Mouse (Mus musculus) neural tube, embryonic 12.5 days (tissue): ENCODE data around the gene Tmem129. TPM values are rescaled to one million over a fixed set of nuclear protein-coding genes. Genes with fewer than 3 reads are reported as not detected.
A peak's percentile ranks its signal among the peaks of the same experiment; 100 is the strongest.

Experiments
- ATAC-seq: fragments of 200-750 bp; cut with Nextera tagmentation; 2 replicates; pipeline ENCODE4 v1.8.0; 2017; ENCODE audit warnings: low read depth, mild to moderate bottlenecking, moderate TSS enrichment, moderate library complexity; ENCODE audit not compliant: low FRiP score
- H3K27ac ChIP-seq: fragments of 300-500 bp; sonication (generic); 2 replicates; pipeline ENCODE4 v1.5.1; 2016
- H3K27me3 ChIP-seq: fragments of 300-500 bp; sonication (generic); replicated peaks from 2 replicates; pipeline ENCODE4 v1.6.1; 2016; ENCODE audit warnings: mild to moderate bottlenecking
- H3K36me3 ChIP-seq: fragments of 300-500 bp; sonication (generic); 2 replicates; pipeline ENCODE4 v1.6.1; 2016; ENCODE audit warnings: mild to moderate bottlenecking
- H3K4me1 ChIP-seq: fragments of 300-500 bp; sonication (generic); 2 replicates; pipeline ENCODE4 v1.6.1; 2016
- H3K4me2 ChIP-seq: fragments of 300-500 bp; sonication (generic); replicated peaks from 2 replicates; pipeline ENCODE4 v1.6.1; 2016; ENCODE audit warnings: mild to moderate bottlenecking
- H3K4me3 ChIP-seq: fragments of 300-500 bp; sonication (generic); 2 replicates; pipeline ENCODE4 v1.5.1; 2016
- H3K9ac ChIP-seq: fragments of 300-500 bp; sonication (generic); 2 replicates; pipeline ENCODE4 v1.6.1; 2016; ENCODE audit warnings: mild to moderate bottlenecking
- H3K9me3 ChIP-seq: fragments of 300-500 bp; sonication (generic); 2 replicates; pipeline ENCODE4 v1.6.1; 2016; ENCODE audit warnings: mild to moderate bottlenecking
- WGBS: fragments of 180-500 bp; shearing (Covaris S2); methylation state at CpG from one replicate; pipeline ENCODE4 v1.1.7; 2016; 5-methylcytosine and 5-hydroxymethylcytosine counted together
- polyA plus RNA-seq: library from polyadenylated mRNA; unstranded; fragments of >200 nt; fragmentation: Nextera tagmentation; extraction: Ambion mirVana; gene quantifications from 2 replicates; pipeline ENCODE4 v1.2.1, GENCODE M21; 2016

Tmem129 gene
- polyA plus RNA-seq, 1 experiment from 2014 or later, result 31.5 TPM

DNA sequence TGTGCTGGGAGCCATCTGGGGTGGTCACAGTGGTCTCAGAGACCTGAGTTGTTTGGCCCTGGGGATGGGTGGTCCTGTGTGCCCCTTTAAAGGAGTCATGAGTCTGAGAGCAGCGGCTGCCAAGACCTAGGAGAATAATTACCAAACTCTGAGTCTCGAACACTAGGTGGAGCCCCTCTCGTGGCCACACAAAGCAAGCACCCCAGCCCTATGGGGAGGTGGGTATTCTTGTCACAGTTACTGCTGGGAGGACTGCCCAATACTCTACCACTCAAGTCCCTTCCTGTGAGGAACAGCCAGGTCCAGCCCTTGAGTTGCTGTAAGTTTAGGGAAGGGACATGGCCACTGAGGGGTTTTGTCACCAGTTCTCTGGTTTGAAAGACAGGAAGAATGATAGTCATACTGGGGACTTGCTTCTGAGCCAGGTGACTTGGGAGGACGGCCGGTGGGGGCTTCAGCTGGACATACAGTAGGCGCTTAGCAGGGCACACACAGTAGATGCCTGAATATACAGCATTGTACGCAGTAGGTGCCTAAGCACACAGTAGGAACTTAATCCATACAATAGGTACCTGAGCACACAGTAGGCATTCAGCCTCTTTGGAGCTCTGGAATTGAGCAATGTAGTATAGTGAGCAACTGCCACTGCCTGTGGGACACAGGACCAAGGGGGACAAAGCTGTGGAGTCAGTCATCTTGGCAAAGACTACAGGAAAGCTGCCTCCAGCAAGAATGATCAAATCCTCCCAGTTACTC is 25.9 kb upstream of the Tmem129 start:
- H3K27me3 ChIP-seq, result peaks cover 5% of the 10 kb centered on the region
- WGBS, result 48% methylated on average over 7 of the region's 7 CpGs

DNA sequence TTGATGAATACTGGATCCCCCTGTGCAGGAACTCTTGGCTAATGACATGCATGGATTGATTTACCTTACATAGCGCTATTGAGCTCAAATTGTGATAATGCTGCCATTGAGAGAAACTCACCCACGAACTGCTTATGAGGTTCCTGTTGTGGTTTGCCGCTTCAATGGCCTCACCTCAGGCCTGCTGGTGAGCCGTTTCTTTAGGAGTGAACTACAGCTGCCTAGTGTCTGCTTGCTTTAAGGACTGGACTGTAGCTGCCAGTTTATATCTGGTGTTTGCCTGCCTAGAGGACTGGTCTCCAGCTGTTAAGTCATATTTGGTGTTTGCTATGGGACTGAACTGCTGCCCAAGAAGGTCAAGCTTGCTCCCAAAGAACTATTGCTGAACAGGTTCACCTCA is 24.7 kb upstream of the Tmem129 start:
- Histone ChIP-seq H3K27me3 (no peaks in the 10 kb centered on the region; the same call in 1 of the 2 replicates), H3K4me3 (no peak overlapping the region), H3K4me2 (no peak overlapping the region), H3K4me1 (peaks cover 7% of the 10 kb centered on the region; the same call in 1 of the 2 replicates), H3K9ac (no peak overlapping the region), H3K9me3 (no peaks in the 10 kb centered on the region), H3K27ac (no peak overlapping the region), H3K36me3 (no peaks in the 10 kb centered on the region)
- 70% methylated on average over 4 of the region's 4 CpGs for WGBS
- ATAC-seq, result no peak

More for the DNA sequence above, 25.9 kb upstream of the Tmem129 start:
- Histone ChIP-seq H3K4me3 (no peak overlapping the region), H3K9me3 (no peaks in the 10 kb centered on the region), H3K9ac (no peak overlapping the region), H3K4me2 (no peak overlapping the region), H3K4me1 (peaks cover 18% of the 10 kb centered on the region), H3K36me3 (no peaks in the 10 kb centered on the region), H3K27ac (no peak overlapping the region)
- peak; percentile 74 for ATAC-seq

DNA sequence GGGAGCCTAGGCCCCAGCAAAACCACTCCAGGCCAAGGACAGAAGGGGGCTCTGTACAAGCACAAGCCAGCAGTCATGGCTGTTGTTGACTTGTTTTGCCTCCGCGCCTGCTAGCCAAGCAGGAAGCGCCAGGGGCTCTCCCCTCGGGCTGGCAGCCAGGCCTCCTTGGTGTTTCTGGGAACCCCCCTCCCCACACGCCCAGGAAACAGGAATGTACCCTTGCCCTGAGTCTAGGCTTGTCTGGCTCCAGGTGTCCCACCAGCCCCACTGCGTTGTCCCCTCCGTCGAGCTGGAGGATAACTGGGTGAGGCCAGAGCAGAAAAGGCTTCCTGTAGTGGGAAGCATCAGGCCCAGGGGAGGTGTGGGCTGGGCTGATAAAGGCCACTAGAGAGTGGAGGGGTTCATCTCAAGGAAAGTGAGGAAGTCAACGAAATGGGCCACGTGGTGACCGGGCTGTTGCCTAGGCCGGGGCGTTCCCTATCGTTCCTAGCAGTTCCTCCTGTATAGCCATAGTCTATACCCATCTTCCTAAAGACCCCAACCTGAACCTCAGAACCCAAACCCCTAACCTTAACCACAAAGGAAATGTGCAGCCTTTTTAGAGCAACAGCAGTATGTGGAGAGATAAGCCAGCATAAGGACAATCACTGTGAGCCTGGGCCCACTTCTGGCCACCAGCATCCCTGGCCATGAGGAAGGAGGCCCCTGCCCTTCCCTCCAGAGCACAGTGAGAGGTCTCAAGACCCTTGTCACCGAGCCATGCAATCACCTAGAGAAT is 23.6 kb upstream of the Tmem129 start:
- no peak for ATAC-seq

DNA sequence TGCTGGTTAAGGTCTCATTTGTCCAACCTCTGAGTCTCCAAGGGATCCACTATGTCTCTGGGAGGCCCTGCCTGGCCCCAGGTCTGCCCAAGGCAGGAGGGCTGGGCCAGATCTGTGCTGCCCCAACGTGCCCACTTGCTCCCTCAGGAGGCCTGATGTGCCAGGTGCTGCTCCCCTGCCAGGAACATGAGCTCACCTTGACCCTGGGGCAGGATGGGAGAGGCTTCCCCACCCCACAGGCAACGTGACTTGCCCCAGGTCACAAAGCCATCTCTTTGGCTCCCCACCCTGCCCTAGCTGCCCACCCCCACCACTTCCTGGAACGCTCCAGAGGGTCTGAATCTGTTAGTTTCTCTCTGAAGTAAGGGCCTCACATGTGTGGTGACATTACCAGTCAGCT is 22.8 kb upstream of the Tmem129 start:
- H3K9ac ChIP-seq, result no peak overlapping the region

More for the DNA sequence above, 23.6 kb upstream of the Tmem129 start:
- Histone ChIP-seq H3K27me3 (no peaks in the 10 kb centered on the region), H3K9me3 (no peaks in the 10 kb centered on the region), H3K9ac (no peak overlapping the region), H3K4me3 (no peak overlapping the region), H3K36me3 (no peaks in the 10 kb centered on the region), H3K27ac (no peak overlapping the region), H3K4me2 (no peak overlapping the region), H3K4me1 (no peaks in the 10 kb centered on the region)
- 83% methylated on average over 15 of the region's 15 CpGs for WGBS

DNA sequence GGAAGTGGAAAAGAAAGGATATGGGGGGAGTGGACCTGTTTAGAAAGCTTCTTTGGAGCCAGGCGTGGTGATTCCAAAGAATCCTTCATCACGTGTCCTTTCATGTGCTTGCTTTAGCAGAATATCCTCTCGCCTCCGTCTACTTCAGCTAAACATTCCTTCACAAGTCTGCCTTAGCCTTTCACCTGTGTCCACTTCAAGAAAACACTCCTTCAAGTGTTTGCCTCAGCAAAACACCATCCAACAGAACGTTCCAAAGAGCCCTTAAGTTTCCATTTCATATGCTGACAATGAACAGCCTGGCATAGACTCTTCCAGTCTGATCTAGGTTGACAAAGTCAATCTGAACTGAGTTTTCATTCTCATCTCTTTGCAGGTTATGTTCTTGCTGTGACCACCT is 20.0 kb upstream of the Tmem129 start:
- Histone ChIP-seq H3K27ac (no peak overlapping the region), H3K9me3 (no peaks in the 10 kb centered on the region), H3K9ac (no peak overlapping the region), H3K4me1 (peaks cover 6% of the 10 kb centered on the region), H3K4me3 (no peak overlapping the region), H3K4me2 (no peak overlapping the region), H3K27me3 (no peaks in the 10 kb centered on the region), H3K36me3 (0 out of 2 replicates have a peak, but pooled peaks cover 2% of the 10 kb centered on the region)
- no peak for ATAC-seq
- WGBS, result 90% methylated on average over 5 of the region's 5 CpGs

More for the DNA sequence above, 22.8 kb upstream of the Tmem129 start:
- H3K36me3 ChIP-seq, result no peaks in the 10 kb centered on the region
- H3K4me2 ChIP-seq, result no peak overlapping the region
- no peak overlapping the region for H3K27ac ChIP-seq
- no peaks in the 10 kb centered on the region for H3K4me1 ChIP-seq
- no peaks in the 10 kb centered on the region for H3K9me3 ChIP-seq
- no peak for ATAC-seq
- no peak overlapping the region for H3K4me3 ChIP-seq
- 72% methylated on average over 3 of the region's 3 CpGs for WGBS
- no peaks in the 10 kb centered on the region for H3K27me3 ChIP-seq

DNA sequence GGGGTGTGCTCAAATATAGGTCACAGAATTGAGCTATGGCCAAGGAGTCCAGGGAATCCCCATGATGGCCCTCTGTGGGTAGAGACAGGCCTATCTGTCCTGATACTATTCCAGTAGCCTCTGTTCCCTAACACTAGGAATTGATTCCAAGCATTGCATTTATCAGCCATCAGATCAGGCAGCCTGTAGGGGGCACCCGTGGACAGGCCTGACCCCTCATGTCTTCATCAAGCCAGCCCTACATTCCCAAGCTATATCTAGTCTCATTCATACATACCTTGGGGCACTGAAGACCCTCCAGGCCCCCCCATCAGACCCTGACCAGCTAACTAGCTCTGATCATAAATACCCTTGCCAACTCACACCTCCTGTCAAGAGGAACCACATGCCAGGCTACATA is 17.7 kb upstream of the Tmem129 start:
- H3K4me1 ChIP-seq, result peaks cover 6% of the 10 kb centered on the region
- WGBS, result 0% methylated on average over 1 of the region's 1 CpGs
- no peak overlapping the region for H3K4me3 ChIP-seq
- no peaks in the 10 kb centered on the region for H3K27me3 ChIP-seq
- no peak overlapping the region for H3K27ac ChIP-seq
- H3K36me3 ChIP-seq, result peaks cover 20% of the 10 kb centered on the region
- H3K4me2 ChIP-seq, result no peak overlapping the region
- no peak overlapping the region for H3K9ac ChIP-seq
- no peaks in the 10 kb centered on the region for H3K9me3 ChIP-seq
- ATAC-seq, result peak; percentile 33; the same call in 1 of the 2 replicates

DNA sequence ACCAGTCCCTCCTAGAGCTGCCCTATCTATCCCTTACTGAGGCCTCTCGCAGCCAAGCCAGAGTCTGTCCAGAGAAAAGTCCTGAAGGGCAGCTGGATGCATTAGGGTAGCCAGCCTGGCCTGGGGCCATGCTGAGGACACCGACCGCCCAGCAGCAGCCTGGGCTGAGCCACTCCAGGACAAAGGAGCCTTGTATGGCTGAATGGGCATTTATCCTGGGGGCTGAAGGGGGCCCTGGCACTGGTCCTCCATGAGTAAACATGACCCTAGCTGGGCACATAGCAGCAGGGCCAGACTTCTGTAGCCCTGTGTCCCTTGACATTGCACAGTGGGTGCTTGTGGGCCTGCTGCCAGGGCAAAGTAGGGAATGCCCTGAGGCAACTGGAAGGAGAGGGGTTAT is 16.2 kb upstream of the Tmem129 start:
- H3K9ac ChIP-seq, result peak overlapping the region; percentile 38; the same call in 1 of the 2 replicates
- no peaks in the 10 kb centered on the region for H3K27me3 ChIP-seq
- peaks cover 6% of the 10 kb centered on the region for H3K4me1 ChIP-seq
- ATAC-seq, result 0 out of 2 replicates have a peak, but pooled peaks have one; percentile 33
- H3K9me3 ChIP-seq, result no peaks in the 10 kb centered on the region
- peaks cover 31% of the 10 kb centered on the region for H3K36me3 ChIP-seq
- H3K4me3 ChIP-seq, result no peak overlapping the region
- no peak overlapping the region for H3K27ac ChIP-seq
- no peak overlapping the region for H3K4me2 ChIP-seq
- 54% methylated on average over 3 of the region's 3 CpGs for WGBS

DNA sequence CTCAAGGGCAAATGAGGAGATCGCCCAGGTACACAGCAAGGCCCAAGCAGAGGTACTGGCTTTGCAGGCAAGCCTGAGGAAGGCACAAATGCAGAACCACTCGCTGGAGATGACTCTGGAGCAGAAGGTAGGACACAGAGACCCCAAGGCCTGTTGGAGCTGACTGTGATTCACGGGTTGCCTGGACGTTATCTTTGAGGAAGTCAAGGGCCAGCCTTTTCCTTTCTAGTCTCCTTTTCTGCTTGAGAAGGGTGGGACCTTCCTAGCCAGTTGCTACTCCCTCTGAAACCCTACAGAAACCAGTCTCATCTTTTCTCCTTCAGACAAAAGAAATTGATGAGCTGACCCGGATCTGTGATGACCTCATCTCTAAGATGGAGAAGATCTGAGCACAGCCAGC is 13.4 kb upstream of the Tmem129 start:
- H3K9me3 ChIP-seq, result no peaks in the 10 kb centered on the region
- WGBS, result 80% methylated on average over 5 of the region's 5 CpGs
- no peak overlapping the region for H3K27ac ChIP-seq
- H3K4me1 ChIP-seq, result peaks cover 6% of the 10 kb centered on the region
- no peak overlapping the region for H3K4me3 ChIP-seq
- H3K27me3 ChIP-seq, result no peaks in the 10 kb centered on the region
- H3K9ac ChIP-seq, result no peak overlapping the region
- H3K4me2 ChIP-seq, result no peak overlapping the region
- no peak for ATAC-seq
- peaks cover 55% of the 10 kb centered on the region for H3K36me3 ChIP-seq

DNA sequence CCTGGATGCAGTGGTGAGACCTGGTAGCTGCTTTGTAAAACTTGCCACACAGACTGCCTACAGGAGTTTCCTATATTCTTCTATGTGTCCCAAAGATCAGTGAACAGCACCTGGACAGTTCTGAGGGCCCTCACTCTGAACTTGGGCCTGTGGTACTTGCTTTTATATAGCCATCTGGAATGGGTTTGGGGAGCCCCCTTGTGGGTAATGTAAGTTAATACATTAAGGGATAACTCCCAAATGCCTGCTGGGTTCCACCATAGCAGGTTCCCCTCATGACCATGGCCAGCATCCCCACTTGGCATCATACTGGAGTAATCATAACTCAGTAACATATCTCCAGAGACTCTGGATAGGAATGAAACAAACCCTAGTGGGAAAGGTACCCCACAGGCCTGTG is 10.0 kb upstream of the Tmem129 start:
- no peaks in the 10 kb centered on the region for H3K27me3 ChIP-seq
- no peak overlapping the region for H3K9ac ChIP-seq
- H3K27ac ChIP-seq, result no peak overlapping the region
- no peak overlapping the region for H3K4me3 ChIP-seq
- no peaks in the 10 kb centered on the region for H3K4me1 ChIP-seq
- no peak for ATAC-seq
- peaks cover 73% of the 10 kb centered on the region for H3K36me3 ChIP-seq
- no peaks in the 10 kb centered on the region for H3K9me3 ChIP-seq
- H3K4me2 ChIP-seq, result no peak overlapping the region

DNA sequence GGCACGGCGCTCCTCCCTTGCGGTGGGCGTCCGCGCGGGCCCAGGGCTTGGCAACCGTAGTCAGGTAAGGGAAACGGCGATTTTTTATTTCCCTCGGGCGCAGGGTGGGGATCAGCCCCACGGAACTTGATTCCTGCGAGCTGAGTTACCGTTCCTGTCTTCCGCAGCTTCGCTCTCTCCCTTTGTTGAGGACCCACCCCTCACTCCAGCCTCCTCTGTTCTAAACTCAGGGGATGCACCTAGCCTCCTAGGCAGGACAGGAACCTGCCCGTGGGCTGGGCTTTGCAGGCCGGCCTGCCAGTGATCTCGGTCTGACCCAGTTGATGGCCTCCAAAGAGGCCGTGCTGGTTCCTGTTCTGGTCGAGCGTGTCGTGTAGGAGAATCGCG is 441 bp upstream of the Tmem129 start:
- no peak for ATAC-seq
- H3K27ac ChIP-seq, result no peak overlapping the region

DNA sequence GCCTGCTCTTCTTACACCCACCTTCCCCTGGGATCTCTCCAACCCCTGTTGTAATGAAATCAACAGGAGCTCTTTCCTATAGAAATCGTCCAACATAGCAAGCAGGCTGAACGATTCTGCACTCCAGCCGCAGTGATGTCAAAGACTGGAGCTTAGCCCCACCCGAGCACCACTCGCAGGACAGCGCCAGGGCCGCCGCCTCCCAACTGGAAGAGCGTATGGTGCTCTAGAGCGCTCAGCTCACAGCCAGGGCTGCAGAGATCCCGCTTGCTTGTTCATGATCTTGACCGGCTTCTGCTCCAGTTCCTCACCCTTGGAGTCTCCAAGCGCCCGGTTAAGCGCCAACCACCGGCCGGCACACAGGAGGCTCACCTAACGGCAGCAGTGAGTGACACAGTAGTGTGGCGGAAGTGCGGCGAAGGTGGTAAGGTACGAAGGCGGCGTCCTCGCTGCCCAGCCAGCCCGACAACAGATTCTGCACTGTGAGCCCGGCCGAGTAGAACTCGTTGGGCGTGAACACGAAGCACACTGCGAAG is 897 bp downstream of the Tmem129 start:
- ATAC-seq, result peak; percentile 22; the same call in 1 of the 2 replicates
- H3K27me3 ChIP-seq, result no peaks in the 10 kb centered on the region
- under 1% methylated on average over 32 of the region's 32 CpGs for WGBS

More for the DNA sequence above, 441 bp upstream of the Tmem129 start:
- H3K4me3 ChIP-seq, result peak overlapping the region; percentile 73
- H3K9me3 ChIP-seq, result no peaks in the 10 kb centered on the region
- peaks cover 23% of the 10 kb centered on the region for H3K4me1 ChIP-seq
- peaks cover 37% of the 10 kb centered on the region for H3K36me3 ChIP-seq
- H3K4me2 ChIP-seq, result peak overlapping the region; percentile 94
- no peaks in the 10 kb centered on the region for H3K27me3 ChIP-seq
- peak overlapping the region; percentile 75 for H3K9ac ChIP-seq
- under 1% methylated on average over 26 of the region's 26 CpGs for WGBS

DNA sequence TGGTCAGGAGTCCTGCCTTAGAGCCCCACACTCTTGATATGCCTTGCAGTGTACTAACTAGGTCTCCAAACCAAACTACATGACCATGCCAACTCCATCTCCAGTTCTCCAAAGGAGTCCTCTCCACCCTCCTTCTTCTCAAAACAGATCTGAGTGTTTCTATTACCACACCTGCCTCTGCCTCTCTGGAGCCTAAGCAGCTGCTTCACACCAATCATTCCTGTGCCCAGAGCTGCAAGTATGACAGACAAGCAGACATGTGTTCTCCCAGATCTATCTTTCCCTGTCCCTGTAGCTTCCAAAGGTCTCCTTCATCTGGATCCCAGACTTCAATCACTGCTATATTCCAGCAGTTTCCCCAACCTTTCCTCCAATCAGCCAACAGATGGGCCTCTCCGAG is 1.5 kb downstream of the Tmem129 start:
- 42% methylated on average over 1 of the region's 1 CpGs for WGBS
- Histone ChIP-seq H3K27me3 (no peaks in the 10 kb centered on the region), H3K4me3 (peak overlapping the region; percentile 73), H3K27ac (no peak overlapping the region), H3K9ac (peak overlapping the region; percentile 64), H3K36me3 (peaks cover 28% of the 10 kb centered on the region), H3K4me2 (peak overlapping the region; percentile 94), H3K4me1 (peaks cover 26% of the 10 kb centered on the region), H3K9me3 (no peaks in the 10 kb centered on the region)
- no peak for ATAC-seq

More for the DNA sequence above, 897 bp downstream of the Tmem129 start:
- Histone ChIP-seq H3K36me3 (peaks cover 31% of the 10 kb centered on the region), H3K4me1 (peaks cover 26% of the 10 kb centered on the region), H3K4me2 (peak overlapping the region; percentile 94), H3K9ac (peak overlapping the region; percentile 64), H3K27ac (0 out of 2 replicates have a peak overlapping the region, but pooled peaks have one; percentile 0), H3K4me3 (peak overlapping the region; percentile 73), H3K9me3 (no peaks in the 10 kb centered on the region)
